Mouse (Mus musculus): Measurements from ENCODE around the gene P2ry1.

DNA sequence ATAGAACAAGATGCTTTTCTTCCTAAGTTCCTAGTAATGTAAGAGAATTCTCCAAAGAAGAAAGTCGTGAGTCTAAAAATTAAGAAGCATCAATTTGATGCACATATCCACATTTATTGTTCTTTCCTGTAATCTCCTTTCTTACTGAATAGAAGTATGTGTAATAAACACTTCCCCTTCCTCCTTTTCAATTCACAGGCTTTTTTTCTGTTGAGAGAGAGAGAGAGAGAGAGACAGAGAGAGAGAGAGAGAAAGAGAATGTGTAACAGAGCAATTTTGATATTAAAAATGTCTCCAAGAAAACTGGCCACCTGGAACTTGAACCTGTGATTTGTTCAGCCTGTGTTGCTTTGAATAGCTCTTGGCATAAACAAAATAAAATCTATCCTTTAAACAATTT lies 2.0 kb downstream of the P2ry1 start:
- no peak for TF ChIP-seq CTCF (IDR thresholded peaks at IDR 0.05; ENCODE audit: borderline replicate concordance, insufficient read depth, low read depth, low read length)
- no peak for TF ChIP-seq POLR2A (IDR thresholded peaks at IDR 0.05; ENCODE audit: borderline replicate concordance, insufficient read depth, low read length)
